Mouse (Mus musculus) ES-Bruce4 (cell line): ENCODE data around the gene Arl8b. TPM values are rescaled to one million over a fixed set of nuclear protein-coding genes. Genes with fewer than 3 reads are reported as not detected.

Experiments
- H3K27ac ChIP-seq: 2 replicates; pipeline ENCODE4 v1.5.1; 2012; ENCODE audit warnings: low read length, inconsistent platforms; ENCODE audit not compliant: insufficient read depth
- H3K27me3 ChIP-seq: 2 replicates; pipeline ENCODE4 v1.6.1; 2012; ENCODE audit warnings: mild to moderate bottlenecking, low read length, inconsistent platforms; ENCODE audit not compliant: control insufficient read depth, poor library complexity, insufficient read depth, severe bottlenecking
- H3K36me3 ChIP-seq: 2 replicates; pipeline ENCODE4 v1.6.1; 2012; ENCODE audit warnings: inconsistent platforms, mild to moderate bottlenecking, low read length, moderate library complexity; ENCODE audit not compliant: control insufficient read depth, poor library complexity, insufficient read depth, severe bottlenecking
- H3K4me1 ChIP-seq: one replicate; pipeline ENCODE4 v1.8.1; 2011; ENCODE audit warnings: low read length; ENCODE audit not compliant: control insufficient read depth, insufficient read depth
- H3K4me3 ChIP-seq: 2 replicates; pipeline ENCODE4 v1.5.1; 2011; ENCODE audit warnings: low read depth, mild to moderate bottlenecking, low read length
- H3K9ac ChIP-seq: 2 replicates; pipeline ENCODE4 v1.6.1; 2012; ENCODE audit warnings: low read depth, mild to moderate bottlenecking, inconsistent platforms; ENCODE audit not compliant: poor library complexity, severe bottlenecking
- H3K9me3 ChIP-seq: replicated peaks from 2 replicates; pipeline ENCODE4 v1.6.1; 2012; ENCODE audit warnings: mild to moderate bottlenecking, low read length, inconsistent platforms; ENCODE audit not compliant: control insufficient read depth, poor library complexity, insufficient read depth, severe bottlenecking
- CTCF ChIP-seq: IDR thresholded peaks from one replicate; pipeline ENCODE4 v1.8.1; 2011; ENCODE audit warnings: low read depth, low read length
- EP300 ChIP-seq: IDR thresholded peaks from 2 replicates; pipeline ENCODE4 v1.6.1; 2011; ENCODE audit warnings: low read depth, low read length; ENCODE audit not compliant: insufficient read depth
- POLR2A ChIP-seq: IDR thresholded peaks from one replicate; pipeline ENCODE4 v1.8.1; 2011; ENCODE audit warnings: low read length; ENCODE audit not compliant: insufficient read depth
- polyA plus RNA-seq: library from polyadenylated mRNA; stranded (reverse); fragments of >200 nt; gene quantifications from 2 replicates; pipeline ENCODE4 v1.2.4, GENCODE M21; 2011; ENCODE audit warnings: low read depth; ENCODE audit not compliant: missing spikeins, insufficient read depth, insufficient read length

The Arl8b gene
- polyA plus RNA-seq, 1 experiment = 82.9 TPM

DNA sequence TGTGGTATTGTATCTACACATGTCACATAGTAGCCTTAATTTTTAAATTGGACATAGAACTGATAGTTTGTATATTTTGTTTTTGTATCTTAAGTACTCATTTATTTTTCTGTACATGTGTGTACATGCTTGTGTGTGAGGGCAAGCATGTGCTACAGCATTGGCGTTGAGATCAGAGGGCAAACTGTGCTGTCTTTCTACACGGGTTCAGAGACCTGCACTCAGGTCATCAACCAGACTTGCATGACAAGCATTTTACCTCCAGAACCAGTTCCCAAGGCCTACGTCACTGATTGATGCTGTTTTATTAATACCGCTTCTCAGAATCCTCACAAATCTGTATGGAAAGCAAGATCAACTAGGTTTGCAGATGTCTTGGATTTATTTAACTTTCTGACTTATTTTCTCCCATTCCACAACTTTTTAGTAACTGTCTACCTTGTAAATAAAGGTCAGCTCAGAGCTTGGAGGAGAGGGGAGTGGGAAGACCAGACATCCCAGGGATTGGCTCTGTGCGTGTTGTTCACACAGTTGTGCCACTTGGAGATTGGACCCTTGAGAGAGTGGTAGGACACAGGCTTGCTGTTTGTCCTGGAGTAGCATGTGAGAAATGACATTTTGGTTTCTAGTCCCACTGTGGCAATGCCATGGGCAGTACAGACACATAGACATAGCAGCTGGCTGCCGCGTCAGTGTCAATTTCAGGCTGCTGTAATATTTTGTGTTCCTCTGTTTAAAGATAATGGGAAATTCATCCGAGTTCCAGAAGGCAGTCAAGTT is 58.2 kb downstream of the Arl8b start:
- no peaks in the 10 kb centered on the region for H3K4me1 ChIP-seq
- TF ChIP-seq EP300 = no peak
- no peak for TF ChIP-seq POLR2A
- no peak for TF ChIP-seq CTCF
- no peaks in the 10 kb centered on the region for H3K27me3 ChIP-seq
- no peaks in the 10 kb centered on the region for H3K9me3 ChIP-seq
- H3K4me3 ChIP-seq = no peak overlapping the region
- peaks cover 36% of the 10 kb centered on the region for H3K36me3 ChIP-seq
- no peak overlapping the region for H3K27ac ChIP-seq
- no peak overlapping the region for H3K9ac ChIP-seq

DNA sequence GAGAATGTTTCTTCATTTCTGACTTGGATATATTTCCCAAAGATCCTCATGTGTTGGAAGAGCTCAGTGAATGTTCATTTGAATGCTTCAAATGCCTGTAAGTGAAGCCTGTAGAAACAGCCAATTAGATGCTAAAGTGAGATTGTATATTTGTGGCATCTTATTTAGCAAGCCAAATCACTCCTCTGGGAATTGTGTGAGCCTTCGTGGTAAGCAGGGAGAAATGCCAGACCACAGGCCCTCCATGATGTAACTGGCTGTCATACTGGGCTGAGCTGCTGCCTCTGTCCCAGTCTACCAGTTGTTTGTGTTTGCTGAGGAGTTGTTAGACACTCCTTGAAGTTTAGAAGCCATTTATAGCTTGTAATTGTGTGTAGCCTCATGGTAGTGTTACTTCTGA is 60.8 kb downstream of the Arl8b start:
- no peaks in the 10 kb centered on the region for H3K4me1 ChIP-seq
- H3K9ac ChIP-seq = no peak overlapping the region
- H3K36me3 ChIP-seq = peaks cover 36% of the 10 kb centered on the region
- H3K4me3 ChIP-seq = no peak overlapping the region
- H3K9me3 ChIP-seq = no peaks in the 10 kb centered on the region
- no peaks in the 10 kb centered on the region for H3K27me3 ChIP-seq
- H3K27ac ChIP-seq = no peak overlapping the region
- TF ChIP-seq CTCF = no peak
- TF ChIP-seq POLR2A = no peak
- no peak for TF ChIP-seq EP300

GRCm38 (mm10) chr6:108844093-108844492 is 61.2 kb downstream of the Arl8b start:
- Histone ChIP-seq H3K36me3 (peaks cover 36% of the 10 kb centered on the region), H3K4me1 (no peaks in the 10 kb centered on the region), H3K4me3 (no peak overlapping the region), H3K27me3 (no peaks in the 10 kb centered on the region), H3K9ac (no peak overlapping the region), H3K9me3 (no peaks in the 10 kb centered on the region), H3K27ac (no peak overlapping the region)
- TF ChIP-seq EP300 (no peak), POLR2A (no peak), CTCF (no peak)

DNA sequence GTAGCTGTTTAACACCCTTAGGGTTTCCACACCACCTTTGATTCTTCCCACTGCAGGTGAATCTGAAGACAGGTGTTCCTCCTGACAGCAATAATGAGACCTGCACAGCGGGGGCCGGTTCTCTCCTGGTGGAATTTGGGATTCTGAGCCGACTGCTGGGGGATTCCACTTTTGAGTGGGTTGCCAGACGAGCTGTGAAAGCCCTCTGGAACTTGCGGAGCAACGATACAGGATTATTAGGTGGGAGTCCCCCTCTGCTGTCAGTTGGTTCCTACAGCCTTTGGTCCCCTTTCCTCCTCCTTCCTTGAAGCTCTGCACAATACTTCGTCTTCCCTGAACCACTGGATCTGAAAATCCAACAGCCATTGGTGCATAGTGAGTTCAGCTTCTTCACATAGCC is 61.9 kb downstream of the Arl8b start:
- no peaks in the 10 kb centered on the region for H3K4me1 ChIP-seq
- H3K27me3 ChIP-seq = no peaks in the 10 kb centered on the region
- no peak overlapping the region for H3K9ac ChIP-seq
- TF ChIP-seq EP300 = no peak
- TF ChIP-seq POLR2A = no peak
- TF ChIP-seq CTCF = no peak
- no peak overlapping the region for H3K27ac ChIP-seq
- peaks cover 32% of the 10 kb centered on the region for H3K36me3 ChIP-seq
- no peak overlapping the region for H3K4me3 ChIP-seq
- H3K9me3 ChIP-seq = no peaks in the 10 kb centered on the region

GRCm38 (mm10) chr6:108852088-108852670 is 69.3 kb downstream of the Arl8b start:
- no peaks in the 10 kb centered on the region for H3K4me1 ChIP-seq
- H3K9me3 ChIP-seq = no peaks in the 10 kb centered on the region
- no peak overlapping the region for H3K9ac ChIP-seq
- no peak overlapping the region for H3K27ac ChIP-seq
- H3K36me3 ChIP-seq = peaks cover 26% of the 10 kb centered on the region
- no peak for TF ChIP-seq POLR2A
- no peak for TF ChIP-seq EP300
- TF ChIP-seq CTCF = no peak
- no peak overlapping the region for H3K4me3 ChIP-seq
- no peaks in the 10 kb centered on the region for H3K27me3 ChIP-seq

DNA sequence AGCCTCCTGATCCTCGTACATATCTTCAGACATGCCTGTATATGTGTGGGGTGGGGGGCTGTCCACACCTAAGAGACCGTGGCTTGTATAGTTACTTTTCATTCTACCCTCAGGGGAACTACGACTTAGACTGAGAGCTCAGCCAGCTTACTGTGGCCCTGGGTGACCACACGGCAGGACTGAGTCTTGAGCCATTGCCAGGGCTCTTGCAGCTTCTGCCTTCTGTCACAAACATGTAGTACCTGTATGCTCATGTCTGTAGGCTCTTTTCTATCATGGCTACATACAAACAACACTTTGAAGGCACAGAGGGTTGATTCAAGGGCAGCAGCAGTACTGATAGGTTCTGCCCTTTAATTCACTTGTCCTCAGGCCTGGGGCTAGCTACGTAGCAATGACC is 70.1 kb downstream of the Arl8b start:
- Histone ChIP-seq H3K27me3 (no peaks in the 10 kb centered on the region), H3K4me3 (no peak overlapping the region), H3K9me3 (no peaks in the 10 kb centered on the region), H3K27ac (no peak overlapping the region), H3K9ac (no peak overlapping the region), H3K36me3 (peaks cover 27% of the 10 kb centered on the region), H3K4me1 (no peaks in the 10 kb centered on the region)
- TF ChIP-seq CTCF = no peak
- no peak for TF ChIP-seq EP300
- TF ChIP-seq POLR2A = no peak
